Mouse (Mus musculus) hindbrain, embryonic 10.5 days (tissue): ENCODE measurements at regions not wholly inside any gene's neighbourhood (a gene's known extent, or its start where the extent isn't known, plus 50 kb on each side); places are given as distances from the start of the nearest gene placed in this dataset.
"Not testable (repeated sequence)": the region's sequence is repeated elsewhere in the genome, so short reads cannot be mapped to it uniquely, and the experiment has no call there.

ENCODE experiments used
- DNase-seq: peaks from one replicate; pipeline ENCODE4 v3.0.0-alpha.2; 2017; ENCODE audit warnings: low spot score
- H3K27ac ChIP-seq: fragments of 300-500 bp; sonication (generic); 2 replicates; pipeline ENCODE4 v1.5.1; 2016; ENCODE audit warnings: mild to moderate bottlenecking, moderate library complexity
- H3K27me3 ChIP-seq: fragments of 300-500 bp; sonication (generic); 2 replicates; pipeline ENCODE4 v1.6.1; 2016; ENCODE audit warnings: mild to moderate bottlenecking; ENCODE audit not compliant: poor library complexity, insufficient read depth, severe bottlenecking
- H3K36me3 ChIP-seq: fragments of 300-500 bp; sonication (generic); 2 replicates; pipeline ENCODE4 v1.6.1; 2016; ENCODE audit warnings: mild to moderate bottlenecking, moderate library complexity
- H3K4me1 ChIP-seq: fragments of 300-500 bp; sonication (generic); replicated peaks from 2 replicates; pipeline ENCODE4 v1.6.1; 2016; ENCODE audit warnings: mild to moderate bottlenecking
- H3K4me3 ChIP-seq: fragments of 300-500 bp; sonication (generic); 2 replicates; pipeline ENCODE4 v1.5.1; 2016; ENCODE audit warnings: mild to moderate bottlenecking, moderate library complexity
- H3K9me3 ChIP-seq: fragments of 300-500 bp; sonication (generic); 2 replicates; pipeline ENCODE4 v1.6.1; 2016; ENCODE audit warnings: mild to moderate bottlenecking, moderate library complexity
- WGBS: fragments of 180-500 bp; shearing (Covaris S2); methylation state at CpG from one replicate; pipeline ENCODE4 v1.1.7; 2016; 5-methylcytosine and 5-hydroxymethylcytosine counted together

DNA sequence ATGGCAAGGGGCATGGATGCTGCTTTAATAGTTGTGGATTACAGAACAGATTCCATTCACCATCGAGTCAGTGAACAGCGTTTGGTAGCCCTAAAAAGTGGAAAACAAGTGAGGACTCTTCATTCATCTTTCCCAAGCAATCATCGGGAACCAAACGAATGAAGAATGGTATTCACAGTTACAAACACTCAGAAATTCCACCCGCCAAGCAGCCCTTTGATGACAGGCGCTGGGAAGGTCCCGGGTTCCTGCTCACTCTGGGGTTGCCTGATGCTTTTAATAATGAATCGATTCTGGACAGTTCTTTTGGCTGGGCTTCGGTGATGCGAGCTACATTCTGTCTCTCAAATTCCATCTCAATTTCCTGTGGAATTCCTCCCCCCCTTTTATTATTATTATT, 110.9 kb downstream of the Bod1 start:
- Histone ChIP-seq H3K4me1 (peaks cover 2% of the 10 kb centered on the region; the same call in 1 of the 2 replicates), H3K27me3 (no peaks in the 10 kb centered on the region), H3K9me3 (no peaks in the 10 kb centered on the region), H3K36me3 (no peaks in the 10 kb centered on the region), H3K4me3 (no peak overlapping the region), H3K27ac (no peak overlapping the region)
- 82% methylated on average over 10 of the region's 10 CpGs for WGBS
- no peak for DNase-seq

DNA sequence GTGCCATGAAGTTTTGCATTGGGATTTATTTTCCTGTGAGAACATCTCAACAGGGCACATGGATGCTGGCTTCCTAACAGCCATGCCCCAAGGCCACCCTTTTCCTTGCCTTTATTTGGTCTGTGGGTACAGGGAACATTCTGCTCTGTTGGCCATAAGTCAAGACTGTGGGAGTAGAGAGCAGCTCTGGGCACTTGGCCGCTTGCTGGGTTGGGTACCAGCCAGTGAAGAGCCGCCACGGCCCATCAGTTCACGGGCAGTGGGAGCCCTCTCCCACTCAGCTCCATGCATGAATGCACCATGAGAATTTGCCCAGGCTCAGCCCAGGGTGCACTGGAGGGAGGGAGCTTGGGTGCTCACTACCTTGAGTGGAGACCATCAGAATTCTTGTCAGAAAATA, 116.6 kb downstream of the Bod1 start:
- 90% methylated on average over 4 of the region's 4 CpGs for WGBS
- no peak for DNase-seq
- Histone ChIP-seq H3K36me3 (no peaks in the 10 kb centered on the region), H3K27me3 (no peaks in the 10 kb centered on the region), H3K27ac (no peak overlapping the region), H3K9me3 (no peaks in the 10 kb centered on the region), H3K4me1 (peaks cover 14% of the 10 kb centered on the region), H3K4me3 (no peak overlapping the region)

DNA sequence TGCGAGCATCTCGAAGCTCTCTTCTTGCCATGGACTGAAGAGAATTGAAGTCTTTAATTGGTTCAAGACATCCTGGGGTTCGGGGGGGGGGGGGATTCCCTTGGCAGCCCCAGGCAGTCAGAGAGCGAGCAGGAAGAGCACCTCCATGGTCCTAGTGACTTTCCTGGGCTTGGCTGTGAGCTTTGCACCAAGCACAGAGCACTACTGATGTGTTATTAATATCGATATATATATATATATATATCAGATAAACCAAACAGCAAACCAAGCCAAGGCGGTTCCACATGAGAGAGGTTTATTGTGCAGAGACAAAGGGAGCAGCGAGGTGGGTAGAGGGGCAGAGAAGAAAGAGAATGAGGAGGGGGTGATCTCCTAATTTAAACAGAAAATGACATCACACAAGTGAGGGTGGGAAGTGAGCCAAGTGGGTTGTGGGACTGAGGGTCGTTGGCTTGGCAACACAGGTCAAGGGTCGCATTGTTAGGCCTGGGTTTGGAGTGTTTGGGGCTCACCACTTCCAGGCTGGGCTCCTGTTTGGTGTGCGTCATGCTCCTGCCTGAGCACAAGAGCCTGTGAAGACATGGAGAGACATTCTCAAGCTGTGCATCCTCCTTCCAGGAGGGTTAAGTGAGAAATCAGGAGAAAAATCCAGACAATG, 119.9 kb downstream of the Bod1 start:
- DNase-seq, result peak; percentile 58
- H3K4me3 ChIP-seq, result no peak overlapping the region
- peaks cover 14% of the 10 kb centered on the region for H3K4me1 ChIP-seq
- peak overlapping the region; percentile 67; the same call in 1 of the 2 replicates for H3K27ac ChIP-seq
- no peaks in the 10 kb centered on the region for H3K36me3 ChIP-seq
- peaks cover 12% of the 10 kb centered on the region for H3K9me3 ChIP-seq
- no peaks in the 10 kb centered on the region for H3K27me3 ChIP-seq
- WGBS, result 35% methylated on average over 10 of the region's 10 CpGs

DNA sequence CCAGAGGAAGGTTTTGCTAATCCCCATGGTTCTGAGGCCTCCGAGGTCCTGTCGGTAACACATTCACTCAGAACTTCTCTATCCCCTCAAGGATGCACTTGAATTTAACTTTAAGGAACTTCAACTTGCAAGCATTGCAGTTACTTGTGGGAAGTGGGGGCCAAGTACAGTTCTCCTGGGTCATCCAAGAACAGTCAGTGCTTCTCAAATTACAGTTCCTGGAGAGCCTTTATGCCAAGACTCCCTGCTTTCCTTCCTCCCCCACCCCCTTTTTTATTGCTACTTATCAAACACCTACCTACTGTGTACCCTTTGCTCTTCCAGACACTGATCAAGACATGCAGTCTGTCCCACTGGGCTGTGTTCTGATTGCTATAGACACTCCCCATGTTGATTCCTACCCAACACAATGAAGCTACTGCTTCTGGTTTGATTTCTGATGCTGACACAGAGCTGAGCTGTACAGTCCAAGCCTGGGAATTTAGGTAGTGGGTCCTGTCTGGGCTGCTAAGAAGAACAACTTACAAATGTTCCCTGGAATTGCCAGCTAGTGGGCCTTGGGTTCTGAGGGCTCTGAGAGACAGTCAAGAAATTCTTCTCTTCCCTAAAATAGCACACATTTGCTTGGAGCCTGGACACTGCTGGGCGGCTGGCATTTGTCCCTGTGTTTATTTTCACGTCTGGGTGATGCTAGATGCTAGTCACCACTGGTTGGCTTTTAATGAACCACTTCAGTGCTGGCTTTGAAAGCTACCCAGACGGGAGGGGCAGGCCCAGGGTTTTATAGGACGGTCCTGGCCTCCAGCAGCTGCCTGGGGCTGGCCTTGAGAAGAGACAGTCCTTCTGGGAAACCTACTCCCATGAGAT, 120.7 kb downstream of the Bod1 start:
- no peaks in the 10 kb centered on the region for H3K36me3 ChIP-seq
- peak overlapping the region; percentile 67; the same call in 1 of the 2 replicates for H3K27ac ChIP-seq
- WGBS, result 52% methylated on average over 6 of the region's 6 CpGs
- peaks cover 12% of the 10 kb centered on the region for H3K9me3 ChIP-seq
- peaks cover 14% of the 10 kb centered on the region for H3K4me1 ChIP-seq
- H3K4me3 ChIP-seq, result no peak overlapping the region
- no peaks in the 10 kb centered on the region for H3K27me3 ChIP-seq
- DNase-seq, result no peak

DNA sequence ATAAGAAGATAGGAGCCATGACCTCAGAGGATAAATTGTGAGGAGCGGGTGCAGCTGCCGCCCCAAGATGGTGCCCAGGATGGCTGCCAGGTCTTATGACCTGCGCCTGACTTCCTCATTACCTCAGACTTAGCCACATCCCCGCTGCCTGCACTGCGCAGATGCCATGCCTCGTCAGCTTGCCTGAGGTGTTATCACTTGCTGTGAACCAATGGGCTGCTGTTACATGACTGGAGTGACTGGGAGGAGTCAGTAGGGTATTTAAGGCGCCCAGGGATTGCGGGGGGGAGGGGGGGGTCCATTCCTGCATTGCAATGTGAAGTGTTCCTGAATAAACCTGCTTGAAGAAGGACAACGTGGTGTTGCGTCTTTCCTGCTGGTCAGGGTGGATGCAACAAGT, 126.2 kb downstream of the Bod1 start:
- H3K36me3 ChIP-seq, DNase-seq, H3K27me3 ChIP-seq, H3K27ac ChIP-seq, H3K4me3 ChIP-seq, H3K4me1 ChIP-seq: not testable (repeated sequence)
- peaks cover 12% of the 10 kb centered on the region for H3K9me3 ChIP-seq
- 90% methylated on average over 10 of the region's 10 CpGs for WGBS

DNA sequence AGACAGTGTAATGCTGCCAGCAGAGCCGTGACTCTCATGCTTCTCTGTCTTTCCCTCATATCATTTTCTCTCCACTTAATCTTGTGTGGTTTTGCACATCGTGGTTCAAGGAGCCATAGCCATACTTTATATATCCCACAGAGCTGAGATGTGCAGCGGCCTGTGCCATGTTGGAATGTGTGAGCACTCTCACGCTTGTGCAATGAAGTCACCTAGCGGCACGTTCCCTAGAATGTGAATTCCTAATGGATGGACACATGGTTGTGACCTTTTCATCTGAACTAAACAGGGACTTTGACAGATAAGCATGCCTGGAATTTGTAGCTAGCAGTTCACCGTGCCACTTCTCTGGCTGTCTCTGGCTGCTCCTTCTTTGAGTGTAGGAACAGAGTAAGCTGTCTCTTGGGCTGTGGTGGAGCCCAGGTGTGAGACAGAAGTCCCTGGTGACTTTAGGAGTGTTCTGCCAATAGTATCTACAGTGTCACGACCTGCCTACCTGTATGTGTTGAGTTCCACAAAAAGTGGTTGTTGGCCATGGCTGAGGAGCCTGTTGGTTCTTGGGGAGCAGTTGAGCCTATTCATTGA, 129.0 kb downstream of the Bod1 start:
- no peaks in the 10 kb centered on the region for H3K36me3 ChIP-seq
- H3K27ac ChIP-seq, result no peak overlapping the region
- no peaks in the 10 kb centered on the region for H3K27me3 ChIP-seq
- DNase-seq, result no peak
- no peak overlapping the region for H3K4me3 ChIP-seq
- H3K4me1 ChIP-seq, result no peaks in the 10 kb centered on the region
- 85% methylated on average over 8 of the region's 8 CpGs for WGBS
- no peaks in the 10 kb centered on the region for H3K9me3 ChIP-seq

DNA sequence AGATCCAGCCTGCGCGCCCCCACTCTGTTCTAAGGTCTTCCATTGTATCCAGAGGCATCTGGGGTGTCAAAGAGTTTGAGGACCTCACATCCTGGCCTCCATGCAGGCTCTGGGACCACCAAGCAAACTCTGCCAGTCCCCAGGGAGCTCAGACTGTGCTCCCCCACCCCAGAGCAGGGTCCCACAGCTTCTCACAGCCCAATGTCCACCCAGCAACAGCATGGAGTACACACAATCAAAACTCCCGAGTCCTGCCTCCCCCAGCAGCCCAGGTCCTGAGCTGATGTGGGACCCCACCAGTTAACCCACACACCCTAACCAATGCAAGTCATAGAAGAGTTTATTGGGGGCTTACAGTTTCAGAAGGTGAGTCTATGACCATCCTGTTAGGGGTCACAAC, 130.3 kb downstream of the Bod1 start:
- no peaks in the 10 kb centered on the region for H3K27me3 ChIP-seq
- WGBS, result 90% methylated on average over 3 of the region's 3 CpGs
- no peaks in the 10 kb centered on the region for H3K9me3 ChIP-seq
- no peaks in the 10 kb centered on the region for H3K36me3 ChIP-seq
- H3K4me1 ChIP-seq, result no peaks in the 10 kb centered on the region
- H3K27ac ChIP-seq, result no peak overlapping the region
- DNase-seq, result no peak
- H3K4me3 ChIP-seq, result no peak overlapping the region

DNA sequence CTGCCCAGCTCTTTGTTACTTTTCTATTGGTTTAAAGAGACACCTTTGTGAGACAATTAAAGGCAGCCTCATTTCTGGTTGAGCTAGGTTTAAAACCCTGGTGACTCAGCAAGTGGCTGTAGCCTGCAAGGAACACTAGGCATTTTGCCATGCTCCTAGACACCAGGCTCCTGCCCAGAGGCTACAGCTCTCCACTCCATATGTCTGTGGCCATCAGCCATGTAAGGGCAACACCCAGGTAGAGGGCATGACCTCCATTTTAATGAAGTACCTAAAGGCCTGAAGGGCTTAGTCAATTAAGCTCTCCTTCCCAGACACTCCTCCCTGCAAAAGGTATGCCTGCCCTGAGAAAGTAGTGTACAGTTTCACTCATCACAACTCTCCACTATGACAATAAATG, 130.9 kb downstream of the Bod1 start:
- no peaks in the 10 kb centered on the region for H3K4me1 ChIP-seq
- no peaks in the 10 kb centered on the region for H3K36me3 ChIP-seq
- no peaks in the 10 kb centered on the region for H3K27me3 ChIP-seq
- H3K4me3 ChIP-seq, result no peak overlapping the region
- H3K9me3 ChIP-seq, result no peaks in the 10 kb centered on the region
- DNase-seq, result no peak
- H3K27ac ChIP-seq, result no peak overlapping the region

DNA sequence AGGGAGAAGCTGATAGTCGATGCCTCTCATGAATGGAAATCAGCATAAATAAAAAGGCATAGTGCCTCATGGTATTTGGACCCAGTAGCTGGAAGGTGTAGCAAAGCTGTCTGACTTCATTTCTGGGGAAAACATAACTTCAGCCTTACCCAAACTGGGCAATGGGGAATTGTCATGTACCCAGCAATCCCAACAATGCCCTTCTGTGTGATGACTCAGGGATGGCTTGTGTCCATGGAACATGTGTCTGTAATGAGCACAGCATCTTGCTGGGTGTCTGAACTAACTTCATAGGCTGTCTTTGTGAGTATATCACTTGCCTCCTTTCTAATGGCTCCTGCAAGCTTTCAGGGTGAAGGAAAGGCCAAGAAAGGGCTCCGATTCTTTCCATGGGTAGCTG, 140.3 kb downstream of the Bod1 start:
- Histone ChIP-seq H3K36me3 (no peaks in the 10 kb centered on the region), H3K4me1 (no peaks in the 10 kb centered on the region), H3K27me3 (no peaks in the 10 kb centered on the region), H3K27ac (no peak overlapping the region), H3K4me3 (no peak overlapping the region), H3K9me3 (no peaks in the 10 kb centered on the region)
- WGBS, result 90% methylated on average over 2 of the region's 2 CpGs
- DNase-seq, result no peak

DNA sequence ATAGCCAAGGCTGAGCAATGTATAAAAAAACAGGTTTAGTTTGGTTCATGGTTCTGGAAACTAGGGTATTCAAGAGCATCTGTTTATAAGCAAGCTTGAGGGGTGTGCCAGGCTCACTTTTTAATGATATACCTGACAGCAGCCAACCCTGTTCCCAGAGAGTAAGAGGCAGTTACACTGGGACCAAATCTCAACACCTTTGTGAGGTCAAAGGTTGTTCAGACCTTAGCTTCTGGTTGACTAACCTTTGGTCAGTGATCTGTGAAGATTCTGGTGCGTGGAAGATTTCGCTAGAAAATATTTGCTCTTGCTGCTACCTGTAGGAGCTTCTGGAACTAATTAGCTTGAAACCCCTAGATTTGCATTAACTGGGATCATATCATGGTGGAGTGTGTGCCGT, 140.8 kb downstream of the Bod1 start:
- H3K27me3 ChIP-seq, result no peaks in the 10 kb centered on the region
- no peak overlapping the region for H3K4me3 ChIP-seq
- no peaks in the 10 kb centered on the region for H3K4me1 ChIP-seq
- 85% methylated on average over 3 of the region's 3 CpGs for WGBS
- no peaks in the 10 kb centered on the region for H3K9me3 ChIP-seq
- H3K36me3 ChIP-seq, result no peaks in the 10 kb centered on the region
- DNase-seq, result no peak
- H3K27ac ChIP-seq, result no peak overlapping the region

DNA sequence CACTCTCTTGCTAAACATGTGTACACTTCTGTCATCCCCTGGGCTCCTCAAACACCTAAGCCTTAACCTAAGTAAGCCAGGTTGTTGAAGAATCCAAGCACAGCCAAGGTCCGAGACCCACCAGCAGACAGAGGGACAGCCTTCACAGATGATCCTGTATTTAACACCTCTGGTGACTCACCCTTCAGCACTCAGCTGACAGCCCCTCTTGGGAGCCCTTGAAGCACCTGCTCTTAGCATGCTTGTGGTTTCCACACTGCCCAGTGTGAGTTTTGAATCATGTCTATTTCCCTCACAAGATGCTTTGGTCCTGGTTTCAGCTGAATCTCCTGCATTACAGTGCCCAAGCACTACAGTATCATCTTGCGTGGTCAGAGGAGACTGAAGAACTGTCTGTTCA, 142.0 kb downstream of the Bod1 start:
- H3K36me3 ChIP-seq, result no peaks in the 10 kb centered on the region
- H3K27ac ChIP-seq, result no peak overlapping the region
- no peaks in the 10 kb centered on the region for H3K27me3 ChIP-seq
- DNase-seq, result no peak
- no peaks in the 10 kb centered on the region for H3K4me1 ChIP-seq
- H3K9me3 ChIP-seq, result no peaks in the 10 kb centered on the region
- 88% methylated on average over 2 of the region's 2 CpGs for WGBS
- no peak overlapping the region for H3K4me3 ChIP-seq

DNA sequence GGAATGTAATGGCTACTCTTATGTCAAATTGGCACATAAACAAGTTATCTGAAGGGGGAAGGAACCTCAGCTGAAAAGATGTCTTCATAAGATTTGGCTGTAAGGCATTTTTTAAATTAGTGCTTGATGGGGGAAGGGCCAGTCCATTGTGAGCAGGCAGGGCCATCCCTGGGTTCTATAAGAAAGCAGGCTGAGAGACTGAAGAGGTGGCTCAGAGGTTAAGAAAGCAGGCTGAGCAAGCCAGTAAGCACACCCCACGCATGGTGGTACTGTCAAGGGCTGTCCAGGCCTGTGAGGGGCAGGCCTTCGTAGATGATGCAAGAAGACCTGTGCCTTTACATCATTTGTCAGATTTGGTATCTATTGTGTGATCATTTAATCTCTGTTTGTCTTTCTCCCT, 147.0 kb downstream of the Bod1 start:
- Histone ChIP-seq H3K36me3 (no peaks in the 10 kb centered on the region), H3K9me3 (no peaks in the 10 kb centered on the region), H3K4me1 (no peaks in the 10 kb centered on the region), H3K27me3 (no peaks in the 10 kb centered on the region), H3K4me3 (no peak overlapping the region), H3K27ac (no peak overlapping the region)
- no peak for DNase-seq
- WGBS, result 82% methylated on average over 2 of the region's 2 CpGs

DNA sequence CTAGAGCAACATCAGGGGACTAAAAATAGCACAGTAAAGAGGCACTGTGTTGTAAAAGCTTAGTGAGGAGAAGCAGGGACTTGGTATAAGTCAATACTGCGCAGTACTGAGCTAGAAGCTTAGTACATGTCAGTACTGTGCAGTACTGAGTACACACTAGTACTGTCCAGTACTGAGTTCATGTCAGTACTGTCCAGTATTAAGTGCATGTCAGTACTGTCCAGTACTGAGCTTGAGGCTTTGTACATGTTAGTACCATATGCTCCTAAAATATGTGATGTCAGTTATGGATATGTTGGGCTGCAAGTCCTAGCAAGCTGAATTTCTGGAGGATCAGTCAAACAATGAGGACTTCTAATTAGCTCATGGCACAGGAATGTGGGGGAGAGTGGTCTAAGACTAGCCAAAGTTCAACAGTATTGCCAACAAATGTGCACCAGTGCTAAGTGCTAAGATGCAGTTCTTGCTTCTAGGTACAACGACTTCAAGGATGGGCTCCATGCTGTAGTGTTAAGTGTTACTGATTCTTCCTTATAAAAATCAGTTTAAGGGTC, 147.5 kb downstream of the Bod1 start:
- no peaks in the 10 kb centered on the region for H3K9me3 ChIP-seq

More for the DNA sequence above, 147.5 kb downstream of the Bod1 start:
- no peak overlapping the region for H3K27ac ChIP-seq
- H3K4me1 ChIP-seq, result no peaks in the 10 kb centered on the region
- WGBS, result 93% methylated on average over 2 of the region's 2 CpGs
- DNase-seq, result no peak
- H3K36me3 ChIP-seq, result no peaks in the 10 kb centered on the region
- no peaks in the 10 kb centered on the region for H3K27me3 ChIP-seq
- no peak overlapping the region for H3K4me3 ChIP-seq
